Mouse (Mus musculus): Measurements from ENCODE around the gene Rcc1l. TPM values are rescaled to one million over a fixed set of nuclear protein-coding genes. Genes with fewer than 3 reads are reported as not detected.

The Rcc1l gene
- polyA plus RNA-seq, 1 experiment from 2014 or later: 28.0 TPM

DNA sequence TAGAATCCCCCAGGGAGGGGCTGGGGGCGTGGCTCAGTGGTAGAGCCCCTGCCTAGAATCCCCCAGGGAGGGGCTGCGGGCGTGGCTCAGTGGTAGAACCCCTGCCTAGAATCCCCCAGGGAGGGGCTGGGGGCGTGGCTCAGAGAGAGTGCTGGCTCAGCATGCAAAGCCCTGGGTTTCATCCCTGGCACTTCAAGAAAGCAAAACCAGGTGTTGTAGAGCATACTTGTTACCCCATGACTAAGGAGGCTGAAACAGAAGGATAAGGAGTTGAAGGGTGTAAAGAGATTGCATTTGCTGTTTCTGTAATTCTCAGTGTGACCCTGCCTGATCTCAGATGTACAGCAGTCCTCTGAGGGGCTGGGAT, 54.7 kb downstream of the Rcc1l start:
- Histone ChIP-seq H3K4me3 (ENCODE audit: low read depth, low read length) (no peak overlapping the region), H3K4me2 (ENCODE audit: low read depth, low read length) (no peak overlapping the region), H3K4me1 (ENCODE audit: control insufficient read depth, insufficient read depth, low read length) (no peaks in the 10 kb centered on the region), H3K9me3 (replicated peaks; ENCODE audit: control insufficient read depth, low read length) (no peaks in the 10 kb centered on the region), H3K27ac (replicated peaks; ENCODE audit: low read depth, low read length) (no peak overlapping the region), H3K9ac (replicated peaks; ENCODE audit: low read length) (no peak overlapping the region), H3K27me3 (ENCODE audit: control insufficient read depth, insufficient read depth, low read length) (no peaks in the 10 kb centered on the region), H3K36me3 (replicated peaks; ENCODE audit: control insufficient read depth, insufficient read depth, low read depth, low read length) (no peaks in the 10 kb centered on the region)
- ATAC-seq (replicated peaks; ENCODE audit: insufficient number of reproducible peaks, low FRiP score, low TSS enrichment, low read depth) (no peak), DNase-seq (ENCODE audit: low spot score) (no peak)
- 74% methylated on average over 4 of the region's 4 CpGs for WGBS

DNA sequence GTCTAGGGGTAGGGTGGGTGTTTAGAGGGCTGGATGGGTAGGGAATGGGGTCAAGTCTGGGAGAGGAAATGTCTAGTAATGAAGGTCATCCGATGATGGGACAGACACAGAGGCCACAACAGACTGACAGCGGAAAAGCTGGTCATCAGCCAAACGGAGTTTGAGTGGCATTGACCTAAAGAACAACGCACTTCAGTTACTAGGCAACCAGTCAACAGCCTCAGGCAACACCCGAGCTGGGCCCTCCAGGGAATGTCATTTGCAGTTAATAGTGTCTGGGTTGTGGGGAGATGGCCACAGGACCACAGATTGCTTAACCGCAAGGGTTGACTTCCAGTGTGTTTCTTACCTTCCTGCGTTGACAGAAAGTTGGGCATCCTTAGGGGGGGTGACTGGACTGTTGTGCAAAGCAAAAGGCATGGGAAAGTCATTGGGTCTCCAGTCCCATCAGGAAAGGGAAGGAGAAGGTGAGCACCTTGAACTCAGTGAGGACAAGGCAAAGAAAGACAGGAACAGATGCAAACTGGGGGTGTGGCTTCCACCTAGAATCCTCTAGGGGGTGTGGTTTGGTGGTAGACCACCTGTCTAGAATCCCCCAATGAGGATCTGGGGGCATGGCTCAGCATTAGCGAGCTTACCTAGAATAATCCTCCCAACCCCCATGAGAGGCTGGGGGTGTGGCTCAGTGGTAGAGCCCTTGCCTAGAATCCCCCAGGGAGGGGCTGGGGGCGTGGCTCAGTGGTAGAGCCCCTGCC, 55.3 kb downstream of the Rcc1l start:
- ATAC-seq (replicated peaks; ENCODE audit: insufficient number of reproducible peaks, low FRiP score, low TSS enrichment, low read depth): no peak
- Histone ChIP-seq H3K36me3 (replicated peaks; ENCODE audit: control insufficient read depth, insufficient read depth, low read depth, low read length) (no peaks in the 10 kb centered on the region), H3K27ac (replicated peaks; ENCODE audit: low read depth, low read length) (no peak overlapping the region), H3K4me3 (ENCODE audit: low read depth, low read length) (no peak overlapping the region), H3K4me2 (ENCODE audit: low read depth, low read length) (no peak overlapping the region), H3K9me3 (replicated peaks; ENCODE audit: control insufficient read depth, low read length) (no peaks in the 10 kb centered on the region), H3K27me3 (ENCODE audit: control insufficient read depth, insufficient read depth, low read length) (no peaks in the 10 kb centered on the region), H3K9ac (replicated peaks; ENCODE audit: low read length) (no peak overlapping the region), H3K4me1 (ENCODE audit: control insufficient read depth, insufficient read depth, low read length) (no peaks in the 10 kb centered on the region)
- 64% methylated on average over 9 of the region's 9 CpGs for WGBS
- peak; percentile 22 for DNase-seq (ENCODE audit: low spot score)

- no peak overlapping the region for H3K4me3 ChIP-seq (ENCODE audit: low read depth, low read length)
- H3K27me3 ChIP-seq (ENCODE audit: control insufficient read depth, insufficient read depth, low read length): no peaks in the 10 kb centered on the region
- no peaks in the 10 kb centered on the region for H3K9me3 ChIP-seq (replicated peaks; ENCODE audit: control insufficient read depth, low read length)
- H3K9ac ChIP-seq (replicated peaks; ENCODE audit: low read length): no peak overlapping the region
- no peak for ATAC-seq (replicated peaks; ENCODE audit: insufficient number of reproducible peaks, low FRiP score, low TSS enrichment, low read depth)
- H3K4me1 ChIP-seq (ENCODE audit: control insufficient read depth, insufficient read depth, low read length): no peaks in the 10 kb centered on the region
- 89% methylated on average over 3 of the region's 3 CpGs for WGBS
- H3K36me3 ChIP-seq (replicated peaks; ENCODE audit: control insufficient read depth, insufficient read depth, low read depth, low read length): no peaks in the 10 kb centered on the region
- H3K4me2 ChIP-seq (ENCODE audit: low read depth, low read length): no peak overlapping the region
- no peak for DNase-seq (ENCODE audit: low spot score)
- no peak overlapping the region for H3K27ac ChIP-seq (replicated peaks; ENCODE audit: low read depth, low read length)
Measured at GRCm38 (mm10) chr5:134120135-134120534, 56.4 kb downstream of the Rcc1l start.

- H3K4me2 ChIP-seq (ENCODE audit: low read depth, low read length): no peak overlapping the region
- no peaks in the 10 kb centered on the region for H3K36me3 ChIP-seq (replicated peaks; ENCODE audit: control insufficient read depth, insufficient read depth, low read depth, low read length)
- DNase-seq (ENCODE audit: low spot score) (no peak), ATAC-seq (replicated peaks; ENCODE audit: insufficient number of reproducible peaks, low FRiP score, low TSS enrichment, low read depth) (no peak)
- H3K4me1 ChIP-seq (ENCODE audit: control insufficient read depth, insufficient read depth, low read length): no peaks in the 10 kb centered on the region
- WGBS: 61% methylated on average over 10 of the region's 10 CpGs
- H3K27me3 ChIP-seq (ENCODE audit: control insufficient read depth, insufficient read depth, low read length): no peaks in the 10 kb centered on the region
- no peak overlapping the region for H3K27ac ChIP-seq (replicated peaks; ENCODE audit: low read depth, low read length)
- H3K9me3 ChIP-seq (replicated peaks; ENCODE audit: control insufficient read depth, low read length): no peaks in the 10 kb centered on the region
- H3K4me3 ChIP-seq (ENCODE audit: low read depth, low read length): no peak overlapping the region
- H3K9ac ChIP-seq (replicated peaks; ENCODE audit: low read length): no peak overlapping the region
Measured at GRCm38 (mm10) chr5:134119481-134120120, 57.0 kb downstream of the Rcc1l start.

GRCm38 (mm10) chr5:134118798-134119407, 57.7 kb downstream of the Rcc1l start:
- Histone ChIP-seq H3K4me1 (ENCODE audit: control insufficient read depth, insufficient read depth, low read length) (no peaks in the 10 kb centered on the region), H3K4me3 (ENCODE audit: low read depth, low read length) (no peak overlapping the region), H3K36me3 (replicated peaks; ENCODE audit: control insufficient read depth, insufficient read depth, low read depth, low read length) (no peaks in the 10 kb centered on the region), H3K4me2 (ENCODE audit: low read depth, low read length) (no peak overlapping the region), H3K9me3 (replicated peaks; ENCODE audit: control insufficient read depth, low read length) (no peaks in the 10 kb centered on the region), H3K27ac (replicated peaks; ENCODE audit: low read depth, low read length) (no peak overlapping the region), H3K9ac (replicated peaks; ENCODE audit: low read length) (no peak overlapping the region), H3K27me3 (ENCODE audit: control insufficient read depth, insufficient read depth, low read length) (no peaks in the 10 kb centered on the region)
- WGBS: 90% methylated on average over 15 of the region's 15 CpGs
- no peak for DNase-seq (ENCODE audit: low spot score)
- ATAC-seq (replicated peaks; ENCODE audit: insufficient number of reproducible peaks, low FRiP score, low TSS enrichment, low read depth): no peak

DNA sequence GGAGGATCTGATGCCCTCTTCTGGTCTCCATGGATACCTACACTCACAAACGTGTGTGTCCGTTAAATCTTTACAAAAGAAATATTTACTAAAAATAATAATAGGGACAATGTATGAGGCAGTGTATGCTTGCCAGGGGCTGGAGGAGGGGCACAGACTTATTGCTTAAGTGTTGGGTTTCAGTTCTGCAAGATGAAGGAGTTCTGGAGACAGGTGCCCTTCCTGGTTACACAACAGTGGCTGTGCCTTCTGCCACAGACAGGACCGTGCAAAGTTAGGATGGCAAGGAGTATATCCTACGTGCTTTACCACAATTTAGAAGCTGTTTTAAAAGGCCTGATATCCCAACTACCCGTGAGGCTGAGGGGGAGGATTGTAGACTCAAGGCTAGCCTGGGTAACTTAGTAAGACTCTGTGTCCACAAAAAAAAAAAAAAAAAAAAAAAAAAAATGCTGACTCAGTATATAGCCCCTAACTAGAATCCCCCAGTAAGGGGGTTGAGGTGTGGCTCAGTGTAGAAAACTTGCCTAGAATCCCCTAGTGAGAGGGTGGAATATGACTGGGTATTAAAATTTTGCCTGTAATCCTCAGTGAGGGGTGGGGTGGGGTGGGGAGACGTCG, 60.8 kb downstream of the Rcc1l start:
- H3K4me1 ChIP-seq (ENCODE audit: control insufficient read depth, insufficient read depth, low read length): no peaks in the 10 kb centered on the region
- H3K4me2 ChIP-seq (ENCODE audit: low read depth, low read length): no peak overlapping the region
- H3K27me3 ChIP-seq (ENCODE audit: control insufficient read depth, insufficient read depth, low read length): no peaks in the 10 kb centered on the region
- no peak overlapping the region for H3K4me3 ChIP-seq (ENCODE audit: low read depth, low read length)
- H3K27ac ChIP-seq (replicated peaks; ENCODE audit: low read depth, low read length): no peak overlapping the region
- H3K36me3 ChIP-seq (replicated peaks; ENCODE audit: control insufficient read depth, insufficient read depth, low read depth, low read length): no peaks in the 10 kb centered on the region
- no peaks in the 10 kb centered on the region for H3K9me3 ChIP-seq (replicated peaks; ENCODE audit: control insufficient read depth, low read length)
- DNase-seq (ENCODE audit: low spot score) (no peak), ATAC-seq (replicated peaks; ENCODE audit: insufficient number of reproducible peaks, low FRiP score, low TSS enrichment, low read depth) (no peak)
- 90% methylated on average over 7 of the region's 7 CpGs for WGBS
- H3K9ac ChIP-seq (replicated peaks; ENCODE audit: low read length): no peak overlapping the region

DNA sequence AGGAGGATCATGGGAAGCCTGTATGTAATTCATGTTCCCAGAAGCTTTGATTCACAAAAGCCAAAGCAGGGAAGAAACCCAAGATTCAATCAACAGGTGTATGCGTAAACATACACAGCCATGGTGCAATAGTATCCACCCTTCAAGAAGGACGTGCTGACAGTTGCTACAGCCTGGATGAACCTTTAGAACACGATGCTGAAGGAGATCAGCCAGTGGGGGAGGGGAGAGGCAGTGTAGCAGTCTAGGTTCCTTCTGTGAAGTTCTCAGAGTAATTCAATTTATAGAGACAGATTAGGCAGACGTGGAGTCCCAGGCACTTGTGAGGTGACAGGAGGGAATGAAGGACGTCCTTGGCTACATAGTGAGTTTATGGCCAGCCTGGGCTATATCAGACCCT, 61.6 kb downstream of the Rcc1l start:
- WGBS: 87% methylated on average over 5 of the region's 5 CpGs
- H3K4me3 ChIP-seq (ENCODE audit: low read depth, low read length): no peak overlapping the region
- H3K27me3 ChIP-seq (ENCODE audit: control insufficient read depth, insufficient read depth, low read length): no peaks in the 10 kb centered on the region
- H3K36me3 ChIP-seq (replicated peaks; ENCODE audit: control insufficient read depth, insufficient read depth, low read depth, low read length): no peaks in the 10 kb centered on the region
- H3K9ac ChIP-seq (replicated peaks; ENCODE audit: low read length): no peak overlapping the region
- no peaks in the 10 kb centered on the region for H3K4me1 ChIP-seq (ENCODE audit: control insufficient read depth, insufficient read depth, low read length)
- H3K27ac ChIP-seq (replicated peaks; ENCODE audit: low read depth, low read length): no peak overlapping the region
- ATAC-seq (replicated peaks; ENCODE audit: insufficient number of reproducible peaks, low FRiP score, low TSS enrichment, low read depth): no peak
- no peak for DNase-seq (ENCODE audit: low spot score)
- no peaks in the 10 kb centered on the region for H3K9me3 ChIP-seq (replicated peaks; ENCODE audit: control insufficient read depth, low read length)
- H3K4me2 ChIP-seq (ENCODE audit: low read depth, low read length): no peak overlapping the region

DNA sequence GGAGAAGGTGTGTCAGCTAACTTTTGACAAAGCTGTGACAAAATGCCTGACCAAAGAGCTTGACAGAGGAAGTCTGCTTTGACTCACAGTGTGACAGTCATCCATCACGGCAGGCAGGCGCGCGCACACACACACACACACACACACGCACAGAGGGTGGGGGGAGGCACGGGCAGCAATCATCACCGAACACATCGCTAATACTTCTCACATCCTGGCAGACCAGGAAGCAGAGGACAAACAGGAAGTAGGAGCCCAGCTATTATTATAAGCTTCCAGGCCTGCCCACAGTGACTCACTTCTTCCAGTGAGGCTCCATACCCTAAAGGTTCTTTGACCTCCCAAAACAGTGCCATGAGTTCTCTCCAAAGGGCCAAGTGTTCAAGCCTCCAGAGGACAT, 70.7 kb downstream of the Rcc1l start:
- DNase-seq (ENCODE audit: low spot score): no peak
- ATAC-seq (replicated peaks; ENCODE audit: insufficient number of reproducible peaks, low FRiP score, low TSS enrichment, low read depth): no peak
- Histone ChIP-seq H3K27ac (replicated peaks; ENCODE audit: low read depth, low read length) (no peak overlapping the region), H3K27me3 (ENCODE audit: control insufficient read depth, insufficient read depth, low read length) (no peaks in the 10 kb centered on the region), H3K9ac (replicated peaks; ENCODE audit: low read length) (no peak overlapping the region), H3K4me2 (ENCODE audit: low read depth, low read length) (no peak overlapping the region), H3K9me3 (replicated peaks; ENCODE audit: control insufficient read depth, low read length) (no peaks in the 10 kb centered on the region), H3K36me3 (replicated peaks; ENCODE audit: control insufficient read depth, insufficient read depth, low read depth, low read length) (no peaks in the 10 kb centered on the region), H3K4me1 (ENCODE audit: control insufficient read depth, insufficient read depth, low read length) (no peaks in the 10 kb centered on the region), H3K4me3 (ENCODE audit: low read depth, low read length) (no peak overlapping the region)
- WGBS: 90% methylated on average over 8 of the region's 8 CpGs

All from embryonic facial prominence, embryonic 11.5 days (tissue).